Mouse (Mus musculus): ENCODE measurements at regions not wholly inside any gene's neighbourhood (a gene's known extent, or its start where the extent isn't known, plus 50 kb on each side); places are given as distances from the start of the nearest gene placed in this dataset.

DNA sequence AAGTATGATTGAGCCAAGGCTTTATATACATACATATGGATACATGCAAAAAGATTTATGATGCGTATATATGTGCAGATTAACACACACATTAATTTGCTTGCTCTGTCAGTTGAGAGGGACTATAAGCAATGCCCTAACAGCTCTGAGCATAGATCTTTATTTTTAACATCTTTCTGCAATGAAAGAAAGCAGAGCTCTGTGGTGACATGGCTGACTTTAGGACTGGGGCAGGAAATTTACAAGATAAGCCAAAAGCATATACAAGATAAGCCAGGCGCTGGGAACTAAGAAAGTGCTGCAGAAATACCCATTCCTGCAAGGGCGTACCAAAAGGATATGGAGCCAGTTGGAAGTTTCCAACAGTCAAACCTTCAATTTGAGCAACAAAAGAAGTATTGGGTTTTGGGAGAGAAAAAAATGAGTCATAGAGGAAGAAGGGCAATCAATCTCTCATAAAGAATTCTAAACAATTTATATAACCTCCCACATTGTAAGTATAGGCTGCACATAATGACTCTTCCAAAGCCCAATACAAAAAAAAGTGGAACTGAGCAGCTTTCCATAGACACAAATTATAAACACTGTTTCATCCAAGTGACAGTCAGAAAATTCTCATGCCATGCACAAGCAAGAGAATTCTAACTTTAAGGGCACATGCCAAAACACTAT lies 174.2 kb downstream of the Gm21897 start:
- no peak overlapping the region for H3K4me2 ChIP-seq
- H3K9me3 ChIP-seq (replicated peaks): no peaks in the 10 kb centered on the region
- no peak for ATAC-seq (ENCODE audit: insufficient read depth)
- H3K27ac ChIP-seq (replicated peaks): no peak overlapping the region
- no peak overlapping the region for H3K9ac ChIP-seq
- WGBS (ENCODE audit: insufficient replicate concordance): 61% methylated on average over 3 of the region's 3 CpGs
- no peak overlapping the region for H3K4me3 ChIP-seq (replicated peaks)
- H3K36me3 ChIP-seq (replicated peaks): no peaks in the 10 kb centered on the region
- no peaks in the 10 kb centered on the region for H3K4me1 ChIP-seq (replicated peaks)
- no peaks in the 10 kb centered on the region for H3K27me3 ChIP-seq

DNA sequence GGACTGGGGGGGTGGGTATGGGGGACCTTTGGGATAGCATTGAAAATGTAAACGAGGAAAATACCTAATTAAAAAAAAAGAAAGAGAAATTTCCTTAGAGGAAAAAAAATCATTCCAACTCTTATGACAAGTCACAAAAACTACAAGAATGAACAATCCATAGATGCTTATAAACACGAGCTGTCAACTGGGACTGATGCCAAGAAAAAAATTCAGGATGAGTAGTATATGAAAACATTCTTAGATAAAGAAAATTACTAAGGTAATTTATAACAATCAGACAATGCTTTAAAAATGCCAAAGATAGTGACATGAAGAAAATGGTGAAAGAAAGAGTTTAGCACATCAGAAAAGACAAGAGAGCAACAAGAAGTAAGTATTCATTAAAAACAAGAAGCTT lies 176.0 kb downstream of the Gm21897 start:
- no peaks in the 10 kb centered on the region for H3K36me3 ChIP-seq (replicated peaks)
- H3K4me1 ChIP-seq (replicated peaks): no peaks in the 10 kb centered on the region
- H3K9me3 ChIP-seq (replicated peaks): no peaks in the 10 kb centered on the region
- no peaks in the 10 kb centered on the region for H3K27me3 ChIP-seq
- H3K4me2 ChIP-seq: no peak overlapping the region
- 36% methylated on average over 2 of the region's 2 CpGs for WGBS (ENCODE audit: insufficient replicate concordance)
- no peak for ATAC-seq (ENCODE audit: insufficient read depth)
- no peak overlapping the region for H3K9ac ChIP-seq
- no peak overlapping the region for H3K27ac ChIP-seq (replicated peaks)
- no peak overlapping the region for H3K4me3 ChIP-seq (replicated peaks)

Data from liver, embryonic 15.5 days (tissue).